Mouse (Mus musculus): ENCODE results near the gene Cd276.

Gene Cd276

DNA sequence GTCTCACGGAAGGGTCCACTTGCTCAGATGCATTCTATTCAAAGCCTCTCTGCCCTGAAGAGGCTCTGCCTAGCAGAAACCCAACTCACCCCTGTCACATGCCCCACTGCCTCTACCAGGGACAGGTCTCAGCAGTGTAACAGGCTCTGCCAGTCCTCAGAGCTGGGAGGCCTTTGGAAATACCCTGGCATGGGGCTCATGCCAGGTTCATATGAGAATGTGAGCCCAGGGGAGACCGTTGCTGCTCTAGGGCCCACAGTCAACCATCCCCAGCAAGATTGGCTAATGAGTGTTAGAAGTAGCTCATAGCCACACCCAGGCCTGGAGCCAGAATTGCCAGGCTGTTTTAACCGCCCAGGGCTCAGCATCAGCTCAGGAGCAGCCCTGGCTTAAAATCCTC, 5.5 kb downstream of the Cd276 start:
- no peak for DNase-seq

DNA sequence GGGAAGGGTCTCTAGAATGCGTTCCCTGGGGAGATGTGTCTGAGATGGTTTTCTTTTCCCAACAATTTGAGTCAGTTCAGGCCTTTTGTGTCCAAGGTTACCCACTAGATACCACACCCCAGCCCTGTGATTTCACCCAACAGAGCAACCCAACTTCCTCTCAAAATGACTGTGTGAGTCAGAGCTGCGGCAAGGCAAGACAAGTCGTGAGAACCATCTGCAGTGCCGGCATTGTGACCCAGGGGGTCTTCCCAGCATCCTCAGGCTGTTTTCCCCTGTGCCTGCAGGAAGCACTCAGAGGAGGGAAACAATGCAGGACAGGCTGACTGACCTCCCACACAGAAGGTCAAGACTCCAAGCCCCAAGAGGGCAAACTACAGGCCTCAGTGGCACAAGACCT, 6.3 kb downstream of the Cd276 start:
- DNase-seq = no peak

DNA sequence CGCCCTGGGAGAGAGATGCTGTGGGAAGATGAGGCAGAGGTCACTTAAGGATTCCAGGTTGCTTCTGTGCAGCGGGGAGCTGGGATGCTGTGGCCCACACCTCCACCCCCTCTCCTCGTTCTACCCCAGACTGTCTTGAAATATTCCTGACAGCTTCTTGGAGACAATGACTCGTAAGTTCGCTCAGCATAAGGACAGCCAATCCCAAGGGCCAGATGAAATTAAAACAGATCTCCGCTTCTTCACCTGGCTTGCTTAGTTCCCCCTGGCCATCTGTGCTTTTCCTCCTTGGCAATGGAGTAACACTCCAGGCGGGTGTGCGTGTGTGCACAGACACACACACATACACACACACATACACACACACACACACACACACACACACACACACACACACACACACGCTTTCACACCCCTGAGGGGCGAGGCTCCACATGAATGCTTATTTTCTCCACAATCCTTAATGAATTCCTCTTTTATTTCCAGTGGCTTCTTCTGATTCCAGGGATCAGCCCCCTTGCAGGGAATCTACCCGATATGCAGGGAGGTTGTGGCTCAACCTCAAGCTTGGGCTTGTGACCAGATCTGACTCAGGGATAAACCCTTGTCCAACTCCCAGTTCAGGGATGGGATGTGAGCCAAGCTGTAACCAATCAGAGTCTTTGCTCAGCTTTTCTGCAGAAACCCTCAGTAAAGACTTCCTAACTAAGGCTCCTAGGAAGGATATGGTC, 8.4 kb downstream of the Cd276 start:
- DNase-seq = no peak

DNA sequence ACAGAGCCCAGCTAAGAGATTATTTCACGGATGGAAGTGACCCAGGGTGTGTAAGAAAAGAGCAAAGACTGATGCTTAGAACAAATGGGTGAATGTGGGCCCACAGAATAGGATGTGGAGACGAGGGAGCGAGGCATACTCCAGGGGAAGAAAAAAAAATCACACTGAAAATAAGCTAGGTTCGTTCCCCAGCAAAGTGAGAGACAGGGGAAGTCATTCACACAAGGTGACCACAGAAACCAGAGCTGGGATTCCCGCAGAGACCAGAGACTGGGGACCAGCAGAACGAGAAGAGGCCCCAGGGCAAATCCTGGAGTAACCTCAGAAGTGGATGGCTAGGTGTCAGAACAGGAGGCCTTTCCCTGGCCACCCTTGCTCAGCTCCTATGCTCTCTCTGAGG, 9.8 kb downstream of the Cd276 start:
- DNase-seq = no peak

GRCm38 (mm10) chr9:58544879-58545324, 10.3 kb downstream of the Cd276 start:
- DNase-seq = no peak

DNA sequence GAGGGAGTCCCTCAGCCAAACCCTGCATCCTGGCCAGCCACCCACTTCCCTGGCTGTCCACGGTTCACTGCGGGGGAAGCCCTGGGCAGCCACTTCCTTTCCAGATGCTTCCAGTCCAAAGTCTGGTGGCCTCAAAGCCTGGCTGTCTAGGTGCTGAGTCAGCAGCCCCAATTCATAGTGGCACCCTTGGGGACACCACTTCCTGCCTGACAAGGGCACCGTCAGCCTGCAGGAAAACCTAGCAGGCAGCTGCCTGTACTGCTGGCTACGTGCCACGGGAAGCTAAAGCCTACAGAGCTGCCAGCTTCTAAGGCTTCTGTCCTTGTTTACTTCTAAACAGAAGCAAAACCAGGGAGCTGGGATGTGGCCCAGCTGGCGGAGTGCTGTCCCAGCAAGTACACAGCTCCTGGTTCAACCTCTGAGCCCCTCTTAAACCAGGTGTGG, 13.3 kb downstream of the Cd276 start:
- DNase-seq = peak; percentile 66 to 82

- peak; percentile 30 to 31 for DNase-seq
Observed at GRCm38 (mm10) chr9:58539886-58540285, 15.4 kb downstream of the Cd276 start.

- no peak for DNase-seq
Observed at GRCm38 (mm10) chr9:58537774-58538173, 17.5 kb downstream of the Cd276 start.

DNA sequence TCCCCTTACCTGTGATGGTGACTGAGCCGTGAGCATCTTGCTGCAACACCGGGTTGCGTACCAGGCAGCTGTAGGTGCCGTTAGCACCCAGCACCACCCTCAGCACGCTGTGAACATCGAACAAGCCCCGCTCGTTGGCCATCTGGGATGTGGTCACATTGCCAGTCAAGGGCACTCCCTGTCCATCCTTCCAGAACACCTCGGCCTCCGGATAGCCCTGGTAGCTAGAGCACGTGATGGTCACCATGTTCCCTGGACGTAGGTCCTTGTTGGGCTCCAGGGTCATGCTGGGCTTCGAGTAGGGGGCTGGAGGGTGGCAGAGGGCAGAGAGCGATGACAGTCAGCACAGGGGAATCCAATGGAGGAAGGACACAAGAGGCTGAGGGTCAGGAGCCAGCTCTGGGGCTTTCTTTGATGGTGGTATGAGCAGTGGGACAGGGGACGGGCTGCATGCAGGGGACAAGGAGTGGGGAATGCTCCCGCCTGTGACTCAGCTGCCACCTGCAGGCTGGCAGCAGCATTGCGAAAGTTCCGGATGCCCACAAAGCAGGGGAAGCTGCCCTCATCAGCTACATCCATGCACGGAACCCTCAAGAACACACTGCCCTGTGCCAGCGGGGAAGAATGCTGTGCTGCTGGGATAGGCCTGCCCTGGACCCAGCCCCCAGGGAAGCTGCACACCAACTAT, 19.6 kb downstream of the Cd276 start:
- peak; percentile 55 to 57 for DNase-seq

- DNase-seq = peak in 1 of 2 experiments; percentile 38
Observed at GRCm38 (mm10) chr9:58534766-58535165, 20.5 kb downstream of the Cd276 start.

DNA sequence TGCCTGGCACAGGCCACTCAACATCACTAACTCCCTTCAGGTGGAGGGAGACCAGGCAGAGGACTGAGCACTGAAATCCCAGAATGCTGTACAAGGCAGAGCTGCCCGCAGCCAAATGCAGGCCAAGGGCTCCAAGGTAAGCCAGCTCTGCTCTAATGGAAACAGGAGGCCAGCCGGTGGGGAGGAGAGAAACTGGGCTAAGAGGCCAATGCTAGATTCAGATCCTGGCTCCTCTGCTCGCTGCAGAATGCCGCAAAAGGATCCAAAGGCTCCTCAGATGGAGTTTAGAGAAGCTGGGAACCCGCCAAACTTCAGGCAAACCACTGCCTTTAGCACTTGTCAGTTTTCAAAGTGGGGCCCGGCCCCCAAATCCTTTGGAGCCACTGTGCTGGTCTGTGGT, 21.9 kb downstream of the Cd276 start:
- DNase-seq = no peak

DNA sequence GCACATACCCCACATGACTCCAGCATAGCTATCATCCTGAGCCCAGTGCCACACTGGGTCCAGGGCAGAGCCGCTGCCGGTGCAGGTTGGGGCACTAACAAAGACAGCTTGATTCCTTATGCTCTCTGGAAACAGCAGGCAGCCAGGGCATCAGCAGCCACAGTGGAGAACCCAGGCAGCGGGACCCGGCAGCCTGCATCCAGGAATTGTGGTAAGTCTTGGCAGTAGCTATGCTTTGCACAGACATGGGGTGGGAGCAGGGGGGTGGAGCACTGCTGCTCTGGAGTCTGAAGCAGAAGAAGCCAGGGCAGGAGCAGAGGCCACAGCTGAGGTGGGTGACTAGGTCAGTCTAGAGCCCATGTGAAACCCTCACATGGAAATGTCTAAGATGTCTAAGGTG, 23.0 kb downstream of the Cd276 start:
- no peak for DNase-seq

DNA sequence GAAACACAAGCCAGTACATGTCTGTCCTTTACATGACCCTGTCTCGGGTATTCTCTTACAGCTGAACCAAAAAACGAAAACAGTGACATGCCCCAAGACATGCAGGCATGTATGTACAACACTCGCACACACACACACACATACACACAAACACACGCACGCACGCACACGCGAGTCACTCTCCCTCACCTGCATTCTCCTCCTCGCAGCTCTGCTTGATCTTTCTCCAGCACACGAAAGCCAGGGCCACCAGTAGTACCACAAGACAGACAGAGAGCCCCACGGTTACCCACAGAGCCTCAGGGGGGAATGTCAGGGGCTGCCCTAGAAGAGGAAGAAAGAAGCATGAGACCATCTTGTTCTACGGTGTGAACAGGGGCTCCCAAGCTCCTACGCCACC, 24.8 kb downstream of the Cd276 start:
- no peak for DNase-seq

DNA sequence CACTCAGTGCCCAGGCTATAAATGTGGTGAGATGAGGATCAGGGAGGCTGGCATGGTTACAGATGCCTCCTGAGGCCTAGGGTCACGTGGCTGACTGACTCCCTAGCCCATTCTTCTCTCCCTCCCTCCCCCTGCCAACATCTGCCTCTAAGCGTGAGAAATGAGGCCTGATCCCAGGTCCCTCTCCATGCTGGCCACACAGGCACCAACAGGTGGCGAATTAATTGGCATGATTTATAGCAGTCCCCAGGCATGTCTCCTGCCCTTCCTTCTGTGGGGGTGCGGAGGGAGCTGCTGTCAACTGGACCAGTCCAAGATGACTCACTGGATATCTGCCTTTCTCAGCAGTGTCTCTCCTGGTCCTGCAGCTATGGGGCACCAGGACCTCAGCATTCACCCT, 27.4 kb downstream of the Cd276 start:
- no peak for DNase-seq

DNA sequence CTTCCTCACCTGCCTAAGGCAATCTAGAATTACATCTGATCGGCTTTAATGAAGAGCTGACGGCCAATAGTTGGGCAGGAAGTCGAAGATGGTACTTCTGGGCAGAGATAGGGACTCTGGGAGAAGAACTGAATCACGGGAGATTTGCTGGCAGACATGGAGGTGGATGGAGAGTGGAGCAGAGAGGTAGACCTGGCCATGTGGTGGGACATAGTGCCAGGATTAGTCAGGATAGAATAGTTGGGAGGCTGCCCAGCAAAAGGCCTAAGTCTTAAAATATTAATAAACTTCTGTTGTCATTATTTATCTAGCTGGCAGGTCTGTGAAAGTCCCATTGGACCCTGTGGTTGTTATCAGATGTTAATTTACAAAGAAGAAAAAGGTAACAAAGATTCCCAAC, 30.1 kb downstream of the Cd276 start:
- no peak for DNase-seq

DNA sequence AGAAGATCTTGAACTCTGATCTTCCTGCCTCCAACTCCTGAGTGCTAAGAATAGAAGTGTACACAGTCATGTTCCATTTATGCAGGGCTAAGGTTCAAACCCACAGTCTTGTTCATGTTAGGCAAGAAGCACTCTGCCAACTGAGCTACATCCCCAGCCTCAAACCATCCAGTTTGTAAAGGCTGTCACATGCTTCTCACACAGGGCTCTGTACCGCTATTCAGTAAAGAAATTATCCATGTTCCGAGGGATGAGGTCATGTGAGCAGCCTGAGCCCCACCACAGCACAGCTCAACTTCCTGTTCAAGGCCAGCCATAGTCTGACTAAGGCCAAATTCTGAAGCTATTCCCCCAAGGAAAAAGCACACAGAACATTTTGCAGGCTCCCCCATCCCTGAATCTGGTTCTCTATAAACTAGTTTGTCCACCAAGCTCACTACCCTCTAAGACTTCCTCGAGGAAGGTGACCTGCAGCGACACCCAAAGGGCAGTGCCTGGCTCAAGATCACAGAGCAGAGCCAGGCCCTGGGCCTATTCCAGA, 33.3 kb downstream of the Cd276 start:
- DNase-seq = no peak

DNA sequence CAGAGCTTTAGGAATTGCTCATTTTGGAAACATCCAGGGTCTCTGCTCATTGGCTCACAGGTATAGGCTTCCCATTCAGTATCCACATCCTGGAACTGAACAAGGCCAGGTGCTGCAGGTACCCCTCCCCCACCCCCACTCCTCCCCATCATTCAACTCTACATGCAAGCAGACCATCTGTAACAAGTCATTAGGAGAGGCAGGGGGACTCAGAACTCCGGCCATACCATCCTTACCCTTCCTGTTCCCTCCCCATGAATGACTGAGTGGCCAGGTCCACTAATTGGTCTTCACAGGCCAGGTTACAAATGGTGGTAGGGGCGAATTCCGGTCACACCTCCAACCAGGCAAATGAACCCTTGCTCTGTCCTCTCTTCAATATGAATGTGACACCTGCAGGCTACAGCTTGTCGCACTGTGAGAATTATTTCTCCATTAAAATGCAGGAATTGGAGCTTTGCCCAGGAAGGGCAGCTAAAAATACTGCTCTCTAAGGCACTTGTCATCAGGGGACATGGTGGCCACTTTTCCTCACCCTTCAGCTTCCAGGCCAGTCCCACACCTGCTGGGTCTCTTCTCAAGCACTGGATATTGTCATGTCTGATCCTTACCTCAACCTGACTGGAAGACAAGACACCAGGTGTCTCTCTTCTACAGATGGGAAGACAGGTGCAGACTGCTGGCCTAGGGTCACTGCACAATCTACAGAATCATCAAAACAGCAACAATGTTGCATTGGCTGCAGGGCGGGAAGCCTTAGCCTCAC, 34.2 kb downstream of the Cd276 start:
- DNase-seq = no peak

GRCm38 (mm10) chr9:58519953-58520352, 35.3 kb downstream of the Cd276 start:
- no peak for DNase-seq

DNA sequence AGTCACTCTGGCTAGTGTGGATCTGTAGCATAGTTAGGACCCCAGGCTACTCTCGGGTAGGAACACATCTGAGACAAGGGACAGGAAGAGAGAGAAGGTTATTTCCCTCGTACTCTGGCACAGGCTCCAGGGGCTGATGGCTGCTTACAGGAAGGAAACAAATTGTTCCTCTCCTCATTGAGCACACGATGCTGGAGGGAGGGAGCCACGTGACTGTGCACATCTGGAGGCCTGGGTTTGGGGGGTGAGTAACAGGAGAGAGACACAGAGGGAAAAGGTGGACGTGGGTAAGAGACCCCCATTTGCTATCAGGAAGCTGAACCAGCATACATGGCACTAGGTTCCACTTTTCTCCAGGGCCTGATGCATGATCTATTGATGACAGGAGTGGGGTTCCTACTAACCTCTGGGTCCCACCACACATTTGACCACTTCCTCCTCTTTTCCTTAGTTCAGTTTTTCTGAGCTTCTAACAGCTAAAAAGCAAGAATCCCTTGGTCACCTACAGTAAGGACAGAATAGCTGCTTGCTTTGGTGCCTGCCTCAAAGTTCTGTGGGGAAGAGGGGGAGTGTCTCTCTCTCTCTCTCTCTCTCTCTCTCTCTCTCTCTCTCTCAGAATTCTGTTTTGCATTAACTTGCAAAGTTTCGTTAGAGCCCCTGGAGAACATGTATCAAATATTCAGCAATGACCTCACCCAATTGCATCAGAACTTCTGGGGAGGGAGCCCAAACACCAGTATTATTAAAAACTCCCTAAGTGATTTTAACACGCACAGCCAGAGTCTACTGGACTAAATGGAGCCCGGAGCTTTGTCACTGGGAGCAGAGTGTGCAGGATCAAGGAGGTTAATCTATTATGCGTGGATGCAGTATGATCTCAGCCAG, 37.1 kb downstream of the Cd276 start:
- DNase-seq = peak in 1 of 2 experiments; percentile 31

DNA sequence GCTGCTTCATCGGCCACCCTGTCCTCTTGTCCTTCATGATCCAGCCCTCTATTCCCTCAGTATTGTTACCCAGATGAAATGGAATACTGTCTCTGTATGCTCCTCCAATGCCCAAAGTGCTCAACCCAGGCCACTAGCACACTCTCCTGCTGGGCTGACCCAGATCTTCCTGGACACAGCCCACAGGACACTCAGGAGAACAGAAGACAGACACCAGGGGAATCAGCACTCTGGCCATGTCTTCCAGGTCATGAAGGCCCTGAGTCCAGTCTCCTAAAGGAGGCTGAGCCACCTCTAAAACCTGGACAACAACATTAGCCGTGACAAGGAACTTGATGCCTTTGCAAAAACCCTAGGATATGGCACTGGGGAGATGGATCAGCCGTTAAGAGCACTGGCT, 38.8 kb downstream of the Cd276 start:
- no peak for DNase-seq

- no peak for DNase-seq
Observed at GRCm38 (mm10) chr9:58513749-58514148, 41.5 kb downstream of the Cd276 start.

DNA sequence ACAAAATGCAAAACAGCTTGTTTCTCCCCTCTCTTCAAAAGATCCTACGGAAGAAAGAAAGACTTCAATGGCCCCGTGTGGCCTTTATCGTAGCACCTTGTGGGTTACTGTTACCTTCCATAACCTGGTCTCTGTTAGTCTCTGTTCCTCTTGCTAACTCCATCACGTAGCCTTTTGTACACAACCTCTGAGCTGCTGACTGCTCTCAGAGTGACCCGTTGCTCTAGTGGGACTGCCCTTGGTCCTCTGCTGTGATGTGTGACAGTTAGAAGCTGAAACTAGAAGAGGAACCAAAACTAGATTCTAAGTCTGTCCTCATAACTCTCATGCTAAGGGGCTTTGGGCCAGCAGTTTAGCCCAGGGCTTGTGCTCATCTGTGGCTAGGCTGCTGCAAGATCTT, 44.8 kb downstream of the Cd276 start:
- no peak for DNase-seq
